Mouse (Mus musculus): ENCODE measurements around the gene Kcnb1. TPM values are rescaled to one million over a fixed set of nuclear protein-coding genes. Genes with fewer than 3 reads are reported as not detected.

Gene Kcnb1
- polyA plus RNA-seq, 1 experiment from 2014 or later: 1.5 TPM

- Histone ChIP-seq H3K27me3 (replicated peaks) (no peaks in the 10 kb centered on the region), H3K9me3 (no peaks in the 10 kb centered on the region), H3K4me1 (peaks cover 9% of the 10 kb centered on the region; the same call in 1 of the 2 replicates), H3K9ac (peak overlapping the region; percentile 19; the same call in 1 of the 2 replicates), H3K36me3 (no peaks in the 10 kb centered on the region), H3K4me3 (replicated peaks) (peak overlapping the region; percentile 53), H3K27ac (peak overlapping the region; percentile 71), H3K4me2 (peak overlapping the region; percentile 75)
- ATAC-seq (ENCODE audit: insufficient read depth, low FRiP score, low read depth): peak; percentile 95
- WGBS: 7% methylated on average over 22 of the region's 22 CpGs
These were observed 118.0 kb downstream of the Kcnb1 start for GRCm38 (mm10) chr2:167071641-167072601.

- ATAC-seq (ENCODE audit: insufficient read depth, low FRiP score, low read depth): no peak
- Histone ChIP-seq H3K36me3 (no peaks in the 10 kb centered on the region), H3K9ac (peak overlapping the region; percentile 19; the same call in 1 of the 2 replicates), H3K4me3 (replicated peaks) (peak overlapping the region; percentile 53), H3K4me2 (peak overlapping the region; percentile 75), H3K27ac (peak overlapping the region; percentile 71), H3K4me1 (peaks cover 9% of the 10 kb centered on the region; the same call in 1 of the 2 replicates), H3K9me3 (no peaks in the 10 kb centered on the region), H3K27me3 (replicated peaks) (no peaks in the 10 kb centered on the region)
- WGBS: 16% methylated on average over 12 of the region's 12 CpGs
These were observed 118.7 kb downstream of the Kcnb1 start for GRCm38 (mm10) chr2:167071266-167071640.

- peaks cover 9% of the 10 kb centered on the region for H3K36me3 ChIP-seq
- WGBS: 58% methylated on average over 6 of the region's 6 CpGs
- no peak for ATAC-seq (ENCODE audit: insufficient read depth, low FRiP score, low read depth)
- H3K4me1 ChIP-seq: peaks cover 11% of the 10 kb centered on the region; the same call in 1 of the 2 replicates
- no peak overlapping the region for H3K4me2 ChIP-seq
- H3K4me3 ChIP-seq (replicated peaks): no peak overlapping the region
- H3K27me3 ChIP-seq (replicated peaks): no peaks in the 10 kb centered on the region
- no peaks in the 10 kb centered on the region for H3K9me3 ChIP-seq
- H3K9ac ChIP-seq: no peak overlapping the region
- no peak overlapping the region for H3K27ac ChIP-seq
These were observed 119.6 kb downstream of the Kcnb1 start for GRCm38 (mm10) chr2:167070341-167070740.

- ATAC-seq (ENCODE audit: insufficient read depth, low FRiP score, low read depth): no peak
- no peak overlapping the region for H3K27ac ChIP-seq
- H3K9ac ChIP-seq: no peak overlapping the region
- no peak overlapping the region for H3K4me2 ChIP-seq
- peaks cover 19% of the 10 kb centered on the region for H3K4me1 ChIP-seq
- H3K36me3 ChIP-seq: peaks cover 17% of the 10 kb centered on the region
- WGBS: 36% methylated on average over 6 of the region's 6 CpGs
- no peaks in the 10 kb centered on the region for H3K27me3 ChIP-seq (replicated peaks)
- no peaks in the 10 kb centered on the region for H3K9me3 ChIP-seq
- H3K4me3 ChIP-seq (replicated peaks): no peak overlapping the region
These were observed 122.4 kb downstream of the Kcnb1 start for GRCm38 (mm10) chr2:167067575-167067974.

GRCm38 (mm10) chr2:167066528-167067516 is 123.1 kb downstream of the Kcnb1 start:
- no peak overlapping the region for H3K9ac ChIP-seq
- 24% methylated on average over 6 of the region's 6 CpGs for WGBS
- H3K4me1 ChIP-seq: peaks cover 16% of the 10 kb centered on the region
- peaks cover 17% of the 10 kb centered on the region for H3K36me3 ChIP-seq
- H3K4me3 ChIP-seq (replicated peaks): no peak overlapping the region
- no peak for ATAC-seq (ENCODE audit: insufficient read depth, low FRiP score, low read depth)
- no peaks in the 10 kb centered on the region for H3K27me3 ChIP-seq (replicated peaks)
- no peaks in the 10 kb centered on the region for H3K9me3 ChIP-seq
- H3K27ac ChIP-seq: 0 out of 2 replicates have a peak overlapping the region, but pooled peaks have one; percentile 16
- H3K4me2 ChIP-seq: no peak overlapping the region

GRCm38 (mm10) chr2:167066031-167066430 is 123.9 kb downstream of the Kcnb1 start:
- peaks cover 17% of the 10 kb centered on the region for H3K36me3 ChIP-seq
- H3K4me2 ChIP-seq: no peak overlapping the region
- no peak overlapping the region for H3K9ac ChIP-seq
- H3K4me3 ChIP-seq (replicated peaks): no peak overlapping the region
- 54% methylated on average over 1 of the region's 1 CpGs for WGBS
- H3K4me1 ChIP-seq: peaks cover 20% of the 10 kb centered on the region
- no peaks in the 10 kb centered on the region for H3K27me3 ChIP-seq (replicated peaks)
- H3K9me3 ChIP-seq: no peaks in the 10 kb centered on the region
- ATAC-seq (ENCODE audit: insufficient read depth, low FRiP score, low read depth): no peak
- peak overlapping the region; percentile 51 for H3K27ac ChIP-seq

- H3K27me3 ChIP-seq (replicated peaks): no peaks in the 10 kb centered on the region
- 18% methylated on average over 9 of the region's 9 CpGs for WGBS
- H3K9ac ChIP-seq: peak overlapping the region; percentile 49
- peak overlapping the region; percentile 62 for H3K4me2 ChIP-seq
- peak overlapping the region; percentile 78 for H3K4me3 ChIP-seq (replicated peaks)
- no peaks in the 10 kb centered on the region for H3K9me3 ChIP-seq
- H3K36me3 ChIP-seq: peaks cover 17% of the 10 kb centered on the region
- peak overlapping the region; percentile 73 for H3K27ac ChIP-seq
- peaks cover 26% of the 10 kb centered on the region for H3K4me1 ChIP-seq
- no peak for ATAC-seq (ENCODE audit: insufficient read depth, low FRiP score, low read depth)
These were observed 125.2 kb downstream of the Kcnb1 start for GRCm38 (mm10) chr2:167064601-167065295.

- ATAC-seq (ENCODE audit: insufficient read depth, low FRiP score, low read depth): no peak
- Histone ChIP-seq H3K4me2 (peak overlapping the region; percentile 62), H3K4me3 (replicated peaks) (peak overlapping the region; percentile 78), H3K27me3 (replicated peaks) (no peaks in the 10 kb centered on the region), H3K9me3 (no peaks in the 10 kb centered on the region), H3K36me3 (peaks cover 17% of the 10 kb centered on the region), H3K4me1 (peaks cover 30% of the 10 kb centered on the region), H3K9ac (peak overlapping the region; percentile 57), H3K27ac (peak overlapping the region; percentile 95)
- WGBS: 1% methylated on average over 7 of the region's 7 CpGs
These were observed 126.0 kb downstream of the Kcnb1 start for GRCm38 (mm10) chr2:167063906-167064496.

- Histone ChIP-seq H3K27ac (peak within 1 kb of the TSS; percentile 95), H3K27me3 (replicated peaks) (no peaks in the 10 kb centered on the region), H3K4me2 (peak within 1 kb of the TSS; percentile 68), H3K9me3 (no peaks in the 10 kb centered on the region), H3K9ac (peak within 1 kb of the TSS; percentile 80), H3K4me1 (peaks cover 30% of the 10 kb centered on the region), H3K4me3 (replicated peaks) (peak within 1 kb of the TSS; percentile 78), H3K36me3 (peaks cover 17% of the 10 kb centered on the region)
- ATAC-seq (ENCODE audit: insufficient read depth, low FRiP score, low read depth): peak; percentile 91
- WGBS: under 1% methylated on average over 57 of the region's 57 CpGs
These were observed 126.7 kb downstream of the Kcnb1 start, which contains the start of gene Znfx1 for GRCm38 (mm10) chr2:167062965-167063880. Gene Znfx1 (minus strand): TSS chr2:167063015.

- no peaks in the 10 kb centered on the region for H3K27me3 ChIP-seq (replicated peaks)
- peak overlapping the region; percentile 68 for H3K4me2 ChIP-seq
- no peaks in the 10 kb centered on the region for H3K9me3 ChIP-seq
- H3K27ac ChIP-seq: peak overlapping the region; percentile 95
- peak overlapping the region; percentile 80 for H3K9ac ChIP-seq
- under 1% methylated on average over 59 of the region's 60 CpGs for whole genome bisulfite sequencing
- peaks cover 21% of the 10 kb centered on the region for H3K36me3 ChIP-seq
- peak; percentile 93 for ATAC-seq (ENCODE audit: insufficient read depth, low FRiP score, low read depth)
- H3K4me3 ChIP-seq (replicated peaks): peak overlapping the region; percentile 78
- peaks cover 30% of the 10 kb centered on the region for H3K4me1 ChIP-seq
These were observed 127.5 kb downstream of the Kcnb1 start for GRCm38 (mm10) chr2:167062497-167062911.
